Mouse (Mus musculus): ENCODE measurements around the gene Skor1. TPM values are rescaled to one million over a fixed set of nuclear protein-coding genes. Genes with fewer than 3 reads are reported as not detected.

Gene Skor1
- total RNA-seq, 1 experiment from 2014 or later, result not detected

DNA sequence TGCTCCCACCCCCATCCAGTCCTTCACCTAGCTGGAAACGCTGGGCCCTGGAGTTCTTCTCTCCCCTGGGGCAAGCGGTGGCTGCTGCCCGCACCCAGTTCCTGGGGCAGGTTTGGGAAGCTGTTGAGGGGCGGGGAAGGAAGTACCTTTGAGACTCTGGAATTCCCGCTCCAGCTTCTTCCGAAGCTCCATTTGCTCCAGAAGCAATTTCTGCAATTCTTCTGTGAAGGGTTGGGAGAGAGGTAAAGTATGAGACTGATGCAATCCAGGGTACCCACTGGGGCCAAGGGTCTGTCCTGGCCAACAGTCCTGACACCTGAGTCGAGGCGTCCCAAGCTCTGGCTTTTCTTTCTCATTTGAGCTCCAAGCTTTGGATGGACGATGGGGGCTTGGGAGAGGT, 8.6 kb downstream of the Skor1 start:
- ATAC-seq (replicated peaks in 1 of 2; ENCODE audit: insufficient read depth in 1 of 2, low FRiP score in 2 of 2, low TSS enrichment in 1 of 2, low read depth in 1 of 2, poor library complexity in 2 of 2, severe bottlenecking in 2 of 2), result no peak

DNA sequence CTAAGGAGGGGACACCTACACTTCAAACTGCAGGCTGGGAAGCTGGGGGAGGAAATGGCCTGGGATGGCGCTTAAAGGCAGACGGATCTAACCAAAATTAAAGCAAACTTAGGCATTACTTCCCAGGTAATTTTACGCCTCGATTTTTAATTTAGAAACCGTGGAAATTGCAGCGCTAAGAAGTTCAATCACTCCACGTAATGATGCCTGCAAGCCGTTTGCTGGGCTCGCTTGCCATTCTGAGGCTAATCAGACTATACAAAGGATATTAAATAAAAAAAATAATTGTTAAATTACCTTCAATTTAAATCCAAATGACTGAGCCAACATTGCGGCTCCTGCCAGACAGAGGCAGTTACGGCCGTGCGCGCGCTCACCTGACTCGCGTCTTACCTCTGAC, 9.1 kb downstream of the Skor1 start:
- no peak for ATAC-seq (replicated peaks in 1 of 2; ENCODE audit: insufficient read depth in 1 of 2, low FRiP score in 2 of 2, low TSS enrichment in 1 of 2, low read depth in 1 of 2, poor library complexity in 2 of 2, severe bottlenecking in 2 of 2)

DNA sequence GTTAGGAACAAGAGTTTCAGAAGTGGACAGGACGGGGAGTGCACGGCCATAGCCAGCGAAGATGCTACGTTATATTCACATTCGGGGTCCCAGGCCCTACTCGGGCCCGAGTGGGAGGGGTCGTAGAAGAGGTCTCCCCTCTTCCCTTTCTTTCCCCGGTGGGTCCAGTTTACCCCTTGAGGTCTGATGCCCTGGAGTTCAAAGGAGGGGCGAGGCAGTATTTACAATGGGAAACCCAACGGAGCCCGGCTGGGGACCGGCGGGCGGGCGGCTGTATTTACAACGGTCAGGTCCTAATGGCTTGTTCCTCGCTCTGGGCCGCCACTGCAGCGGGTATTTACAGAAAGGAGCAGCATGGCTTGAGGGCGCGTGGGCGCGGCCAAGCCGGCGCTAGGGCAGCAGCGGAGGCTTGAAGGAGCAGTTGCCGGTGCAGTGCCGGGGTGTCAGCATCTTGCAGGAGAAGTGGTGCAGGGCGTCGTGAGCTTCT, 10.2 kb downstream of the Skor1 start:
- no peak for ATAC-seq (replicated peaks in 1 of 2; ENCODE audit: insufficient read depth in 1 of 2, low FRiP score in 2 of 2, low TSS enrichment in 1 of 2, low read depth in 1 of 2, poor library complexity in 2 of 2, severe bottlenecking in 2 of 2)

DNA sequence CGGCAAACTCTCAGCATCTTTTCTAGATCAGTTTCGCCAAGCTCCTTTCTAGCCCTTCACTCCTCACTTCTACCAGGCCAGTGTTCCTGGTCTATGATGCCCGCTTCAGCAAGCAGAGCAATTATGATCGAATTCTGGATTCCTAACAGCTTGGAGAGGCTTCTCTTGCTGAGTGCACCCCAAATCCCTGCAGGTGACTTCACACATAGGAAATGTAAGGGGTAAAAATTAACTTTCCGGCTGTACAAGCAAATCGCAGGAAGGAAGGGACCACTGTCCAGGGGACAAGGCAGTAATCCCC, 11.2 kb downstream of the Skor1 start:
- ATAC-seq (replicated peaks in 1 of 2; ENCODE audit: insufficient read depth in 1 of 2, low FRiP score in 2 of 2, low TSS enrichment in 1 of 2, low read depth in 1 of 2, poor library complexity in 2 of 2, severe bottlenecking in 2 of 2), result no peak

DNA sequence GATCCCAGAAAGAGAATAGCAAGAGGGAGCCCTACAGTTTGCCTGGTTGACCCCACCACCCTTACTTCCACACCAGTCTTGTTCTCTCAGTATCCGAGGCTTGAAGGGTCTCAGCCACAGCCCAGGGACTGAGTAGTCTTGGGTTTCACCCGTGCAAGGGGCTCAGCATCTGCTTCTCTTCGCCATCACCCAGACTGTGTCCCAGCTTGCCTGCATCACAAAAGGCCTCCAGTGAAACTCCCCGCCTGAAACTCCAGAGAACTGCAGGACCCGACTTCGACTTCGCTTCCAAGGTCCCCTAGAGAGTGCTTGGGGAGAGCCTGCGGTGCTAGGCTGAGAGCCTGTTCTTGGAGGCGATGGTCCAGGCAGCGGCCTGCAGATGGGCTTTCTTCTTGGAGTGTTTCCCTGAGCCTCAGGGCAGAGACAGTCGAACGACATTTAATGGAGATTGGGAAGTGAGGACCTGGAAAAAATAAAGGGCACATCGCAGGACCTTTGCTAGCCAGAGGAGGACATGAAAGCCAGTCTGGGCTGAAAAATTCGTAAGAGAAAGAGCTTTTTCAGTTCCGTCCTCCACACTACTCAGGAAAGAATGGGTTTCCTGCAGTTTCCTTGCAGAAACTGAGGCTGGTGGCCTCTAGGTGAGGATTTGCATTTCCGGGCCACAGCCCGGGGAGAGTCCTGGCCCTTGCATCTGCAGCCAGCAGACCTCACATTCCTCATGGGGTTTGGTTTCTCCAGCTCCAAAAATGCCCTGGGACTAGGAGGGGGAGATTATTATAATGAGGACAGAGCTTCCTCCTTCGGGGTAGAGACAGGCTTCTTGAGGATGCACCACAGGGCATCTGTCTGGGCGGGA, 11.8 kb downstream of the Skor1 start:
- ATAC-seq (replicated peaks in 1 of 2; ENCODE audit: insufficient read depth in 1 of 2, low FRiP score in 2 of 2, low TSS enrichment in 1 of 2, low read depth in 1 of 2, poor library complexity in 2 of 2, severe bottlenecking in 2 of 2), result no peak

DNA sequence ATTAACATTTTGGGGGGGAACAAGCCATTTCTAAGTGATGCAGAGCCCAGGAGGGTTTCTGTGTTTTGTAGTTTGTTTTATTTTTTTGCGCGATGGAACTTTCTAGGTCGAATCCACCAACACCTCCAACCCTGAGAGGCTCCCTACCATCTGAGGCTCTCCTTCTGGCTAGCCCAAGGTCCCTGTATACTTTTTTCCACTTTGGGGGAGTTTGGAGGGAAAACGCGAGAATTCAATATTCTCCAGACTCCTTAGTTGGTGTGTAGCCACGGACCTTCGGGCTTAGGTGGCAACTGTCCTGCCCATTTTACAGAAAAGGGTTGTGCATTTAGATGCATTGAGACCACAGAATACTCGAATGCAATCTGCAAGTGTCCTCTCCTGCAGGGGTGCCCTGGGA, 12.5 kb downstream of the Skor1 start:
- ATAC-seq (replicated peaks in 1 of 2; ENCODE audit: insufficient read depth in 1 of 2, low FRiP score in 2 of 2, low TSS enrichment in 1 of 2, low read depth in 1 of 2, poor library complexity in 2 of 2, severe bottlenecking in 2 of 2), result no peak

DNA sequence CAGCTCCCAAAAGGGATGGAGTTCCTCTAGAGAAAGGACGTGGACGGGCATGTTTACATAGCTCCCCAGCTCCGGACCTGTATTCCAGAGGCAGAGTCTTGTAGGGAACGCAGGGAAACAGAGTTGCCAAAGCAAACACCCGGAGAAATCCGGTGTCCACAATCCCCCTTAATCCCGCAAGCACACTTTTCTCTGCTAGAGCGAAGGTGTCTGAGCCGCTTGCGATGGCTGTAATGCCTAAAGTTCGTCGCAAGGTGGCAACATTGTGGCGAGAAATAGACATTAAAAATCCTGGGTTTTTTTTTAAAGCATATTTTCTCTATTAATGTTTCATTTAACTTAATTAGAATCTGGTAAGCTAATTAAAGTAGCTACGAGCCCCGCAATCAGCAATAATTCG, 13.0 kb downstream of the Skor1 start:
- no peak for ATAC-seq (replicated peaks in 1 of 2; ENCODE audit: insufficient read depth in 1 of 2, low FRiP score in 2 of 2, low TSS enrichment in 1 of 2, low read depth in 1 of 2, poor library complexity in 2 of 2, severe bottlenecking in 2 of 2)

DNA sequence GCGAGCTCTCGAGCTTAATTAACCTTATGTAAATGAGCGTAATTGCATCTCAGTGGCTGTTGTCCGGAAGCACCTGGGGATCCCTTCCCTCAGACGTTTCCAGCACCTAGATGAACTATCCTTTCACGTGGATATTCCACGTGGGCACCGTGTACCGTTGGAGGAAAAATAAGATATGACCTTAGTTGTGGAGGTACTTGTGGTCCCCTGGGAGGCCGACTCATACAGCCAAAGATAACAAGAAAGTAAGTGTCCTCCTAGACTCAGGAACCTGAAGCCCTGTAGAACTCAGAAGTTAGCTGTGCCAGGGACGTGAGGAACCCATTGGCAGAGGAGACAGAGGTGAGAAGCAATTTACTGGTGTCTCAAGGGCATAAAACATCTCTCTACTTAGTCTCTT, 13.4 kb downstream of the Skor1 start:
- no peak for ATAC-seq (replicated peaks in 1 of 2; ENCODE audit: insufficient read depth in 1 of 2, low FRiP score in 2 of 2, low TSS enrichment in 1 of 2, low read depth in 1 of 2, poor library complexity in 2 of 2, severe bottlenecking in 2 of 2)

DNA sequence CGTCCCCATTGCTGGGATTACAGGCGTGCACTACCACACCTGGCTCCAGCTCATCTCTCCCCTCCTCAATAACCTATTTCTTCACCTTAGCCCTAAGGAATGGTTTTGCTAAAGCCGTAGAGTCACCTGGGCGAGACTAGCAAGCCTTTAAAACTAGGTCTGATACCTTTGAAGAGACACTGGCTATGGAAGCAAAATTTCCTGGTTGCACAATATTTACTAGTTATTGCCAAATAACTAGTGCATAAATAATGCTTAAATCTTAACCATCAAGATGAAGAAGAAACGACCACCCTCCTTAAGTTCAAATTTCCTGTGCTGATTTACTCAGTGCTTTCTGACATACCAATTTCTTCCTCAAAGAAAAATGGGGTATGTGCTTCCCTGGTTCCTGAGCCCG, 15.1 kb downstream of the Skor1 start:
- no peak for ATAC-seq (replicated peaks in 1 of 2; ENCODE audit: insufficient read depth in 1 of 2, low FRiP score in 2 of 2, low TSS enrichment in 1 of 2, low read depth in 1 of 2, poor library complexity in 2 of 2, severe bottlenecking in 2 of 2)

DNA sequence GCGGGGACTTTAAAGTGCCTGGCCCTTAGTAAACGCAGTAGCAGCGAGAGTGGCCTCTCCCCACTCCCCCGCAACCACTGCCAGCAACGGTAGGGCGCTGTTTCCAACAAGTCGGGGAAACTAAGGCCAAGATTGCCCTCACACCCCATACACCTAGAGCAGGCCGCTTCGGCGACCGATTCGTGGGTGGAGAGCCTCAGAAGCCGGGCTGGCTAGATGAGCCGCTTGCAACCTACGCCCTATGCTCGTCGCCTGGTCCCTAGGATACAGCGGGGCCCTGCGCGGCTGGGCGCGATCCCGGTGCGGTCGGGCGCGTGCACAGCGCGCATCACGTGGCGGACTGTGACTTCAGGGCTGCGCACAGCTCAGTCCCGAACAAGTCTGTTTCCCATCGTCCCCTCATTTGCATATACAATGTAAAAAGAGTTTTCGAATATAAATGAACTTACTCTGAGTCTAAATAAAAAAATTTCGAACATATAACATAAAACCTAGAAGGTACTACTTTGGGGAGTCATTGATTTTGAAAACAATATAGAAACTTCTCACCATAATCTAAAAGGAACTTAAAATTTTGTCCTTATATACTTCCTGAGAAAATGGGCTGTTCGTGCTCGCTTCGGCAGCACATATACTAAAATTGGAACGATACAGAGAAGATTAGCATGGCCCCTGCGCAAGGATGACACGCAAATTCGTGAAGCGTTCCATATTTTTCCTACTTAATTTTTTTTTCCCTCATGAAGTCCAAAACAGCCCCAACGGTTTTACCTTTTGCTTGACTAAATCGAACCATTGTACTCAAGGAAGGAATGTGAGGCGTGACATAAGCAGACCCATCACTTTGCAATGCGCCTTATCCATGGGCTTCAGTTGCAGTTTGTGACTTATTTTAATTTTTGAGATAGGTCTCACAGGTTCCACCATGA, 15.8 kb downstream of the Skor1 start:
- ATAC-seq (replicated peaks in 1 of 2; ENCODE audit: insufficient read depth in 1 of 2, low FRiP score in 2 of 2, low TSS enrichment in 1 of 2, low read depth in 1 of 2, poor library complexity in 2 of 2, severe bottlenecking in 2 of 2), result peak; percentile 88 to 91

DNA sequence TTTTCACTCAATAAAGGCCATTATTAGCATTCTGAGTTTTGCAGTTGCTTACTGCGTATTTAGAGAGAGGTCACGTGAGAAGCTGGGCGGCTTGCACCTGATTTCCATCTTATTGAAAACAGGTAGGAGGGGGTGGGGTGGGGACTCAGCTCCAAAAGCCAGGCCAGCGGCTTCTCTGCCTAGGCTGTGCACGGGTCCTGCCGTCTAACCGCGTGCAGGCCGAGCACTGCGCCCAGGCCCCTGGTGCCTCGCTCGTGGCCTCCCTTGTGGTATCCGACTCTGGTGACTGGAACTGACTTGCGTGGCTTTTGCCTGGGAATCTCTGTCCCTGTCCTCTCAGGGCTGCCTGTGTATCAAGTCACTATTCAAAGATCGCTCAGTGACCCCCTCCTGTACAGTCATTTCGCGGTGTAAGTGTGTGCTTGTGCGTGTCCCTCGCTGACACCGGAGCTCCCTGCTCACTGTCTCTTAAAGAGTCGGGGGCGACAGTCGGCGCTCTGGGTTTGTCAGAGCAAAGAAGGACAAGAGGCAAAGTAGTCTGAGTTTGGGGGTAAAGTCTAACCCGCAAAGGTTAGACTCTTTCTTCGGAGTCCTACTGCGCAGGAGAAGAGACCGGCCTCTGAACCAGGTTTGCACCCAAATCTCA, 16.7 kb downstream of the Skor1 start:
- peak in 1 of 2 experiments; percentile 14; a peak in 2 of 4 replicates for ATAC-seq (replicated peaks in 1 of 2; ENCODE audit: insufficient read depth in 1 of 2, low FRiP score in 2 of 2, low TSS enrichment in 1 of 2, low read depth in 1 of 2, poor library complexity in 2 of 2, severe bottlenecking in 2 of 2)

DNA sequence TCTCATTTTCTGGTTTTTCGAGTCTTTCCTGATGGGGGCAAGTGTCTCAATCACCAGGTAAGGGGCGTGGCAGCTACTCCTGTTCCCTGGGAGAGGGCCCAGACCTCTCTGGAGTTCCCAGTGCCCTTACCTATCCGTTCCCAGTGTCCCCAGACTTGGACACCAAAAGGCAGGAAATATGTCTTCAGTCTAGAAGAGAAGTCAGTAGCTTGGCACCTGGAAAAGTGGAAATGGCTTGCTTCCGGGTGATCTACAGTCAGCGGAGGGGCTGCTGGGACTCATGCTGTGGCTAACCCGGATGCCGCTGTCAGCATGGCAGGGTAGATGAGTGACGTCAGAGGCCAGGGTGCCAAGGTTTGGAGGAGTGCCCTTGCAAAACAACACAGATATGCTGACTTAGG, 19.1 kb downstream of the Skor1 start:
- no peak for ATAC-seq (replicated peaks in 1 of 2; ENCODE audit: insufficient read depth in 1 of 2, low FRiP score in 2 of 2, low TSS enrichment in 1 of 2, low read depth in 1 of 2, poor library complexity in 2 of 2, severe bottlenecking in 2 of 2)

DNA sequence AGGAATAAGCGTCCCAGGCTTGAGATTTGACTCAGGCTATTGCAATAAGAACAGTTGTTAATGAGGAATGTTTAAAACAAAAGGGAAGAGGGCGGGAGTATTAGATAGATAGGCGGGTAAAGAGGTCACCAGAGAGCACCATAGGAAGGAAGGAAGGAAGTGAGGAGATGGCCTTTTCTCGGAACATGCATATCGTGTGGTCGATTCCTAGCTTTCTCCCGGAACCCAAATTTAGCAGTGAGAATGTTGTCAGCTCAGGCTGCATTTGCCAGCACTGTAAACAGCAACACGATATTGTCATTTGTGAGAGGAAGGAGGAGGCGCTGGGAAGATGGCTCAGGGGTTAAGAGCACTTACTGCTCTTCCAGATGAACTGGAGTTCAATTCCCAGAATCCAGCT, 24.2 kb downstream of the Skor1 start:
- no peak for ATAC-seq (replicated peaks in 1 of 2; ENCODE audit: insufficient read depth in 1 of 2, low FRiP score in 2 of 2, low TSS enrichment in 1 of 2, low read depth in 1 of 2, poor library complexity in 2 of 2, severe bottlenecking in 2 of 2)

DNA sequence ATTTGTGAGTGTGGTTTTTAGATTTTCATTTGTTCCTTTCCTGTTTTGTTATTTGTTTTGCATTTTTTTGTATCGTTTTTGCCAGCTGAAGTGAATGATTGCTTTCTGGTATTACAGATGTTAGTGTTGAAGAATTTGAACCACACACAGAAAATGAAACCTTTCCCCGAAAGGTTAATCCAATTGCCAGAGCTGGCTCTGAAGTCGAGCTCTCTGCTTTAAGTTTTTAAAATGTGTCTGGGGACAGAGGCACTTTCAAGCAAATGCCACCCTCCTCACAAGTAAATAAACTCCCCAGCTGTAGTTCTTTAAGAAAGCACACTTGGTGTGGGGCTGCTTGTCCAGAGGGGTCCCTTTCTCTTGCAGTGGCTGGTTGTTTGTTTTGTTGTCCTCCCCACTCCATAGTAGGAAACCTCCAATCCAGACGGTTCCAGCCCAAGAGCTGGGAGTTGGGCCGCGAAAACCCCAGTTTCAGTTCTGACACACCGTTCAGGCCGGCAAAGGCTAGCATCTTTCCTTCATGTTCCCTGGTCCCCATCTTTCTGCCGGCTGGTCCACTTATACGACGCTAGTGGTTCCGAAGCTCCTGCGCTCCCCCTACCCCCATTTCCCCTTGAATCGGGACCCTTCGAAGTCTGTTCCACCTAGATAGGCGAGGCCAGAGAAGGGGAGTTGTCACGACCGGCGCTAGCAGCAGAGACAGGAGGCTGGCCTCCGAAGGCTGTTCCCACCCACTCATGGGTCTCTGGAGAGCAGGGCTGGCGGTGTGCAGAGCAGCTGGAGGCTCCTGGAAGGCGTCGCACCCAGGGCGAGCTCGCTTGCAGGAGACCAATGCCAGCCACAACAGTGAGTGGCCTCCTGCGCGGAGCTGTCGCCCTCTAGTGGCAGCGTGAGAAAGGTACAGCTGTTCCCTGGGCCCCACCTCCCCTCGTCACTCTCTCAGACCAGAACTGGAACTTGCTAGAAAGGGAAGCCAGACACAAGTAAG, 25.0 kb downstream of the Skor1 start:
- peak; percentile 98 to 99 for ATAC-seq (replicated peaks in 1 of 2; ENCODE audit: insufficient read depth in 1 of 2, low FRiP score in 2 of 2, low TSS enrichment in 1 of 2, low read depth in 1 of 2, poor library complexity in 2 of 2, severe bottlenecking in 2 of 2)

DNA sequence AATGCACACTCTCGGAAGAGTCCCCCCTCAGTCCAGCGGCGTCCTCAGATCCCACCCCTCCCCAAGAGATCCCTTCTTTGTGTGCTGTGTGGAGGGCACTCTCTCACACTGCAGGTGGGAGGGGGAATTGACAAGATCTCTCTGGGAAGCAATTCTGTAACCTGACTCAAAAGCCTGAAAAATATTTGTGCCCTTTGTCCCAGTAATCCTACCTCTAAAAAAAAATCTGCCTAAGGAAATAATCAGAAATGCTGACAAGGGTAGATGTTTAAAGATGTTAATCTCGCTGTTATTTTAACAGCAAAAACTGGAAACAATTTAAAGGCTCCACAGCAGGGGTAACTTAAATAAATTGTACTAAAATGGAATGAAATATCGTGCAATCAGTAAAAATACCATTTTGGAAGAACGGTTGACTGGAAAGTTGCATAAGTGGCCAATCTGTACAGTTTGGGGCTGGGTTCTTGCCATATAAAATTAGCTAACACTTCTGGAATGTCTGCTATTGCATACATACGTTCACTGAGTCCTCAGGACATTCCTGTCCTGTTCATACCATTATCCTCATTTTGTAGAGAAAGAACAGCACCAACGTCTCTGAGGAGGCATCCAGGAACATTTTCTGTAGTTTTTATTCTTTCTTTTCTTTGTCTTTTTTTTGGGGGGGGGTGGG, 26.5 kb downstream of the Skor1 start:
- no peak for ATAC-seq (replicated peaks in 1 of 2; ENCODE audit: insufficient read depth in 1 of 2, low FRiP score in 2 of 2, low TSS enrichment in 1 of 2, low read depth in 1 of 2, poor library complexity in 2 of 2, severe bottlenecking in 2 of 2)

DNA sequence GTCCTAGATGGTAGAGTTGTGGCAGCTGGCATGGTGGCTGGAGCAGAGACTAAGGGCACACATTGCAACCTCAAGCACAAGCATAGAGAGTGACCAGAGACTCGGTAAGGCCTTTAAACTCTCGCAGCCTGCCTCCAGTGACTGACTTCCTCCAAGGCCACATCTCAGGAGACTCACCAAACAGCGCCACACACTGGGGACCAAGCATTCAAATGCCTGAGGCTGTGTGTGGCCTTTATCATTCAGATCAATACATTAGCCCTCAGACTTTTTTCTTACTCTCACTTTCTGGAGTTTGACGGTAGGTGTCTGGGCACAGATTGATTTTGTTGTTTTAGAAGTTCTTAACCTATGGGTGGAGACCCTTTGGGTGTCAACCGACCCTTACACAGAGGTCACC, 30.4 kb downstream of the Skor1 start:
- ATAC-seq (replicated peaks in 1 of 2; ENCODE audit: insufficient read depth in 1 of 2, low FRiP score in 2 of 2, low TSS enrichment in 1 of 2, low read depth in 1 of 2, poor library complexity in 2 of 2, severe bottlenecking in 2 of 2), result no peak
